Mouse (Mus musculus): ENCODE measurements around the gene Gm20388. TPM values are rescaled to one million over a fixed set of nuclear protein-coding genes. Genes with fewer than 3 reads are reported as not detected.
"Not testable (repeated sequence)": the region's sequence is repeated elsewhere in the genome, so short reads cannot be mapped to it uniquely, and the experiment has no call there.

Gm20388 gene
- total and polyA plus RNA-seq, 2 experiments from 2014 or later, result 17.3 TPM; not detected in 1

DNA sequence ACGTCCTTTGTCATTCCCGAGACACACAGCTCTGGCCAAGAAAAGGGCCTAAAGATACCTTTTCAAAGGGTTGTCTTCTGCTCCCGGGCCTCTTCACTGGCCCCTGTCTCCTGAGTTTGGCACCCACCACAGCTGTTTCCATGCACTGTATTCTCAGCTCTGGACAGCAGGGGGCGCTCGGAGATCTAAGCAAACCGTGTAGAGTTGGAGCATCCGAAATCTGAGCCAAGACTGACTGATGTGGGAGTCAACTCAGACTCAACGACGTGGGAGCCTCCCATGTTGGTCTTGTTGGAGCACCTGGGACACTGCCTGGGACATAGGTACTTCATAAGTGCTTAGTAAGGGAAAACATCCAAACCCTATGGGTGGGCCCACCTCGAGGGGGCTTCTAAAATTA, 767.8 kb downstream of the Gm20388 start:
- peak; percentile 76 for DNase-seq (ENCODE audit: low spot score)
- Histone ChIP-seq H3K9me3 (replicated peaks; ENCODE audit: control insufficient read depth, low read length) (no peaks in the 10 kb centered on the region), H3K4me2 (ENCODE audit: low read depth, low read length) (no peak overlapping the region), H3K36me3 (replicated peaks; ENCODE audit: control insufficient read depth, insufficient read depth, low read length) (peaks cover 27% of the 10 kb centered on the region), H3K4me1 (ENCODE audit: control insufficient read depth, insufficient read depth) (no peaks in the 10 kb centered on the region), H3K27ac (ENCODE audit: low read depth) (no peak overlapping the region), H3K27me3 (ENCODE audit: control insufficient read depth, insufficient read depth, low read length) (0 out of 2 replicates have a peak, but pooled peaks cover 7% of the 10 kb centered on the region), H3K9ac (replicated peaks; ENCODE audit: low read depth, low read length) (no peak overlapping the region), H3K4me3 (ENCODE audit: low read depth, low read length) (no peak overlapping the region)
- 11% methylated on average over 10 of the region's 10 CpGs for WGBS
- peak; percentile 61 for ATAC-seq (ENCODE audit: insufficient read depth, low read depth)
- TF ChIP-seq EP300 (IDR thresholded peaks at IDR 0.05; ENCODE audit: low read depth), result no peak
- peak; percentile 97 for TF ChIP-seq CTCF (IDR thresholded peaks at IDR 0.05; ENCODE audit: low read depth)

DNA sequence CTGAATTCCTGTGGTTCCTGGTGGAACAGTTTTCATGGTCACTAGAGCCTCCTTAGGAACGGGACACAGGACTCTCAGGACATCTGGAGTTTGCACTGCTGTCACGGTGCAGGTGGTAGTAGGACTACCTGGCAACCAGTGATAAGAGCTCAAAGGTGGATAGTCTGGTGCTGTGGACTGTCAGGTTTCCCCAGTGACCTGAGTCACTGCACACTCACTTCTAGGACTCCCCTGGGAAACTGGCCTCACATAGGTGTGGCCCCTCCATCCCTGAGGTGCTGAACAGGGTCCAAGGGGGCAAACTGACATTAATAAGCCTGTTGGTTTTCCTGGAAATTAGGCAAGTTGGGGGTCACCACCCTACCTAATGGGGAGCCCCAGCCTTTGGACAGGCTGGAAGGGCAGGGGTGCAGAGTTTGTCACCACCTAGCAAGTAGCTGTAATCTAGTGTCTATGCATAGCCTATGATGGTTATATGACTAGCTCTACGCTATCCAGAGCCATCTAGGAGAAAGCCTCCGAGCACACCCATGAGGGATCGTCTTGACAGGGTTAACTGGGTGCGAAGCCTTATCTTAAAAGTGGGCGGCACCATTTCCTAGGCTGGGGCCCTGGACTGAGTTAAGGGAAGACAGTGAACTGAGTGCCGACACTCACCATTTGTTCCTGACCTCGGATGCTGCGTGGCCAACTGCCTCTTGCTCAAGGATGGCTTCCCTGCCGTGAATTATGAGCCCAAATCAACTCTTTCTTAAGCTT, 769.2 kb downstream of the Gm20388 start:
- Histone ChIP-seq H3K36me3 (replicated peaks; ENCODE audit: control insufficient read depth, insufficient read depth, low read length) (peaks cover 18% of the 10 kb centered on the region; the same call in 1 of the 2 replicates), H3K9ac (replicated peaks; ENCODE audit: low read depth, low read length) (no peak overlapping the region), H3K4me3 (ENCODE audit: low read depth, low read length) (no peak overlapping the region), H3K27me3 (ENCODE audit: control insufficient read depth, insufficient read depth, low read length) (0 out of 2 replicates have a peak, but pooled peaks cover 7% of the 10 kb centered on the region), H3K9me3 (replicated peaks; ENCODE audit: control insufficient read depth, low read length) (no peaks in the 10 kb centered on the region), H3K4me2 (ENCODE audit: low read depth, low read length) (no peak overlapping the region), H3K27ac (ENCODE audit: low read depth) (no peak overlapping the region), H3K4me1 (ENCODE audit: control insufficient read depth, insufficient read depth) (no peaks in the 10 kb centered on the region)
- no peak for TF ChIP-seq EP300 (IDR thresholded peaks at IDR 0.05; ENCODE audit: low read depth)
- no peak for TF ChIP-seq CTCF (IDR thresholded peaks at IDR 0.05; ENCODE audit: low read depth)
- WGBS, result 24% methylated on average over 11 of the region's 11 CpGs
- ATAC-seq (ENCODE audit: insufficient read depth, low read depth), result no peak
- DNase-seq (ENCODE audit: low spot score), result no peak

DNA sequence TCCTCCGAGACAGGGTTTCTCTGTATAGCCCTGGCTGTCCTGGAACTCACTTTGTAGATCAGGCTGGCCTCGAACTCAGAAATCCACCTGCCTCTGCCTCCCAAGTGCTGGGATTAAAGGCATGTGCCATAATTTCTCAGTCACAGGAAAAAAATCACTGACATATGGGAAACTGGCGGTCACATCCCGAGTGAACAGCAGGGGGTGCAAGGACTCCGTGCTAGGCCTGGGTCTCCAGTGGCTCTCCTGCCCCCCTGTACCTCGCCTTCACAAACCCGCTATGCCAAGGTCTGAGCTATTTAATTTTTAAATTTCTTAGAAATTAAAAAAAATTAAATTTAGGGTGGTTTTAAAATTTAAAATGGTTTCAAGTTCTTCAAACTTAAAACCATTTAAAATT, 769.8 kb downstream of the Gm20388 start:
- H3K4me2 ChIP-seq (ENCODE audit: low read depth, low read length); H3K4me3 ChIP-seq (ENCODE audit: low read depth, low read length); H3K4me1 ChIP-seq (ENCODE audit: control insufficient read depth, insufficient read depth); DNase-seq (ENCODE audit: low spot score); H3K9ac ChIP-seq (replicated peaks; ENCODE audit: low read depth, low read length); H3K27me3 ChIP-seq (ENCODE audit: control insufficient read depth, insufficient read depth, low read length); H3K27ac ChIP-seq (ENCODE audit: low read depth); ATAC-seq (ENCODE audit: insufficient read depth, low read depth); H3K9me3 ChIP-seq (replicated peaks; ENCODE audit: control insufficient read depth, low read length): not testable (repeated sequence)
- peaks cover 18% of the 10 kb centered on the region; the same call in 1 of the 2 replicates for H3K36me3 ChIP-seq (replicated peaks; ENCODE audit: control insufficient read depth, insufficient read depth, low read length)
- 50% methylated on average over 7 of the region's 7 CpGs for WGBS
- peak; percentile 64 for TF ChIP-seq CTCF (IDR thresholded peaks at IDR 0.05; ENCODE audit: low read depth)

DNA sequence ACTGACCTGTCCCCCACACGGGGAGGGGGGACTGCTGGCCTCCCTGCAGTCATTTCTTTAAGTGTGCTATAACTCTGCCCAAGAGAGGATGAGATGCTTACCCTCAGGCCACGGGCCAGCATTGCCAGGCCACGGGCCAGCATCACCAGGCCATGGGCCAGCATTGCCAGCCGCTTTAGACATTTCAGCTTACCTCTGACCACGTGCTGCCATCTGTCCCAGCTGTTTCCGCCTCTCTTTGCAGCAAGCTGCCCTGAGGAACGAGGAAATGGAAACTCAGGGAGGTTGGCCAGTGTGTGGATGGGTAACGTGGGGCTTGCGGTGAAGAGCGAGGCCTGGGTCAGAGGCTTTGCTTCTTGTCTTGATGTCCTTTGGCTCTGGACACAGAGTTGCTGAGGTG, 770.5 kb downstream of the Gm20388 start:
- no peaks in the 10 kb centered on the region for H3K4me1 ChIP-seq (ENCODE audit: control insufficient read depth, insufficient read depth)
- H3K4me2 ChIP-seq (ENCODE audit: low read depth, low read length), result no peak overlapping the region
- 61% methylated on average over 10 of the region's 10 CpGs for WGBS
- TF ChIP-seq CTCF (IDR thresholded peaks at IDR 0.05; ENCODE audit: low read depth) (no peak), EP300 (IDR thresholded peaks at IDR 0.05; ENCODE audit: low read depth) (no peak)
- H3K27ac ChIP-seq (ENCODE audit: low read depth), result no peak overlapping the region
- no peak overlapping the region for H3K9ac ChIP-seq (replicated peaks; ENCODE audit: low read depth, low read length)
- no peak for ATAC-seq (ENCODE audit: insufficient read depth, low read depth)
- H3K27me3 ChIP-seq (ENCODE audit: control insufficient read depth, insufficient read depth, low read length), result 0 out of 2 replicates have a peak, but pooled peaks cover 7% of the 10 kb centered on the region
- no peaks in the 10 kb centered on the region for H3K9me3 ChIP-seq (replicated peaks; ENCODE audit: control insufficient read depth, low read length)
- no peak overlapping the region for H3K4me3 ChIP-seq (ENCODE audit: low read depth, low read length)
- DNase-seq (ENCODE audit: low spot score), result no peak
- 0 out of 2 replicates have a peak, but pooled peaks cover 11% of the 10 kb centered on the region for H3K36me3 ChIP-seq (replicated peaks; ENCODE audit: control insufficient read depth, insufficient read depth, low read length)

DNA sequence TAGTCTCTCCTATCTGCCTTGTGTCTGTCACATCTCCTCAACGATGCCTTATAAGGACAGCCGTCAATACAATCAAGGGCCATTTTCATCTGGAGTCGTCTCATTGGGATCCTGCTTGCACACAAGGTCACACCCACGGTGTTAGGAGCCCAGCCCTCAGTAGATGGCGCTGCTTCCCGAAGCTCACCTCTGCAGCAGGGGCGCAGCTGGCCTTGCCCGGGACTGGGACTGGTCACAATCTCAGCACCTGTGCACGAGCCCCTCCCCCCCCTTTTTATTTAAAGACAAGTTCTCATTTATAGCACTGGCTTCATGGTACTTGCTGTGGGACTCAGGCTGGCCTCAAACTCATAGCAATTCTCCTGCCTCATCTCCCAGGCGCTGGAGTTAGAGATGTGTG, 773.0 kb downstream of the Gm20388 start:
- Histone ChIP-seq H3K9me3 (replicated peaks; ENCODE audit: control insufficient read depth, low read length) (no peaks in the 10 kb centered on the region), H3K4me1 (ENCODE audit: control insufficient read depth, insufficient read depth) (no peaks in the 10 kb centered on the region), H3K4me2 (ENCODE audit: low read depth, low read length) (no peak overlapping the region), H3K9ac (replicated peaks; ENCODE audit: low read depth, low read length) (no peak overlapping the region), H3K36me3 (replicated peaks; ENCODE audit: control insufficient read depth, insufficient read depth, low read length) (no peaks in the 10 kb centered on the region), H3K27me3 (ENCODE audit: control insufficient read depth, insufficient read depth, low read length) (0 out of 2 replicates have a peak, but pooled peaks cover 7% of the 10 kb centered on the region), H3K27ac (ENCODE audit: low read depth) (no peak overlapping the region), H3K4me3 (ENCODE audit: low read depth, low read length) (no peak overlapping the region)
- peak; percentile 72 for ATAC-seq (ENCODE audit: insufficient read depth, low read depth)
- 12% methylated on average over 10 of the region's 10 CpGs for WGBS
- peak; percentile 83 for TF ChIP-seq CTCF (IDR thresholded peaks at IDR 0.05; ENCODE audit: low read depth)
- no peak for TF ChIP-seq EP300 (IDR thresholded peaks at IDR 0.05; ENCODE audit: low read depth)
- DNase-seq (ENCODE audit: low spot score), result peak; percentile 60
